Mouse (Mus musculus) intestine, embryonic 15.5 days (tissue): Measurements from ENCODE around the gene Tmco2. TPM values are rescaled to one million over a fixed set of nuclear protein-coding genes. Genes with fewer than 3 reads are reported as not detected.

Experiments used
- ATAC-seq: fragments of 200-750 bp; cut with Nextera tagmentation; 2 replicates; pipeline ENCODE4 v1.8.0; 2017; ENCODE audit warnings: moderate TSS enrichment, moderate library complexity
- H3K27ac ChIP-seq: fragments of 300-500 bp; sonication (generic); 2 replicates; pipeline ENCODE4 v1.5.1; 2015; ENCODE audit warnings: mild to moderate bottlenecking, inconsistent platforms
- H3K27me3 ChIP-seq: fragments of 300-500 bp; sonication (generic); replicated peaks from 2 replicates; pipeline ENCODE4 v1.6.1; 2015; ENCODE audit warnings: inconsistent platforms
- H3K36me3 ChIP-seq: fragments of 300-500 bp; sonication (generic); 2 replicates; pipeline ENCODE4 v1.6.1; 2015; ENCODE audit warnings: inconsistent platforms
- H3K4me1 ChIP-seq: fragments of 300-500 bp; sonication (generic); replicated peaks from 2 replicates; pipeline ENCODE4 v1.6.1; 2015; ENCODE audit warnings: inconsistent platforms
- H3K4me2 ChIP-seq: fragments of 300-500 bp; sonication (generic); replicated peaks from 2 replicates; pipeline ENCODE4 v1.6.1; 2015; ENCODE audit warnings: mild to moderate bottlenecking, inconsistent platforms
- H3K4me3 ChIP-seq: fragments of 300-500 bp; sonication (generic); replicated peaks from 2 replicates; pipeline ENCODE4 v1.5.1; 2015; ENCODE audit warnings: inconsistent platforms
- H3K9ac ChIP-seq: fragments of 300-500 bp; sonication (generic); 2 replicates; pipeline ENCODE4 v1.6.1; 2015; ENCODE audit warnings: inconsistent platforms
- H3K9me3 ChIP-seq: fragments of 300-500 bp; sonication (generic); 2 replicates; pipeline ENCODE4 v1.6.1; 2016; ENCODE audit warnings: inconsistent platforms
- WGBS: fragments of 180-500 bp; shearing (Covaris S2); methylation state at CpG from one replicate; pipeline ENCODE4 v1.1.7; 2015; 5-methylcytosine and 5-hydroxymethylcytosine counted together
- polyA plus RNA-seq: library from polyadenylated mRNA; unstranded; fragments of >200 nt; fragmentation: Nextera tagmentation; extraction: Ambion mirVana; gene quantifications from 2 replicates; pipeline ENCODE4 v1.2.1, GENCODE M21; 2015

Tmco2 gene
- polyA plus RNA-seq, 1 experiment from 2014 or later = not detected

GRCm38 (mm10) chr4:121056342-121056741 lies 52.7 kb downstream of the Tmco2 start:
- no peak overlapping the region for H3K4me3 ChIP-seq
- no peak overlapping the region for H3K27ac ChIP-seq
- ATAC-seq = no peak
- no peak overlapping the region for H3K4me2 ChIP-seq
- H3K4me1 ChIP-seq = 0 out of 2 replicates have a peak, but pooled peaks cover 2% of the 10 kb centered on the region
- H3K36me3 ChIP-seq = no peaks in the 10 kb centered on the region
- H3K9ac ChIP-seq = no peak overlapping the region
- peaks cover 10% of the 10 kb centered on the region; the same call in 1 of the 2 replicates for H3K27me3 ChIP-seq
- H3K9me3 ChIP-seq = no peaks in the 10 kb centered on the region
- 40% methylated on average over 3 of the region's 3 CpGs for WGBS

Other genes starting within 250 kb of the Tmco2 start
- gene Exo5, start 184.2 kb downstream of the Tmco2 start, polyA plus RNA-seq = 23.8 and 25.3 TPM in 2 replicates
- gene Zfp69, start 157.5 kb downstream of the Tmco2 start, polyA plus RNA-seq = 6.0 and 6.3 TPM in 2 replicates
- gene Smap2, start 92.0 kb downstream of the Tmco2 start, polyA plus RNA-seq = 15.1 and 16.1 TPM in 2 replicates
- gene Col9a2, start 69.8 kb downstream of the Tmco2 start, polyA plus RNA-seq = 11.1 and 12.0 TPM in 2 replicates
- 35.3 and 37.6 TPM in 2 replicates for gene Zmpste24, start 11.0 kb downstream of the Tmco2 start, polyA plus RNA-seq
- 22.2 and 23.0 TPM in 2 replicates for gene Rlf, start 105.9 kb upstream of the Tmco2 start, polyA plus RNA-seq
- gene Gm12888, start 215.7 kb upstream of the Tmco2 start, polyA plus RNA-seq = not detected in 2 replicates